20 mouse cellular contexts compared by ENCODE assay signal in the genomic region with DNA sequence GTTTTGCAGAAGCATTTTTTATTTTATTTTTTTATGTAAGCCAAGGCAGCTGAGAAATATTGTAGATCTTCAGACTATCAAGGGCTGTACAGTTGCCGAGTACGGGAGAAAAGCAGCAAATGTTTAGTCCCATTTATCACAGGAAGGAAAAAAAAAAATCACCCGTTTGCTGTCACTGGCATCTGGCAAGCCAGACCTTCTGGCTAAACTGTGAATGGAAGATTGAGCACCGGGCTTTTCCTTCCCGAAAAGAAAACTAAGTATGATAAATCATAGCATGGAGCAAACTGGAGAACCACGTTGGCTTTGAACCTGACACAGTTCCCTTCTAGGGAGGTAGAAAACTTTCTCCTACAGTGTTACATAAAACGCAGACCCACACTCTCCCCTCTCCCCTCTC.
DNase-seq lines count a peak whose midpoint lies in the region; ATAC-seq and TF ChIP-seq lines count a peak whose summit lies in the region.
"Had no signal": no experiment of that assay in that cellular context is flagged by ENCODE, and none has a peak within 500 bp of the region (broad histone marks: within the 10 kb centered on the region; RNA-seq: fewer than 3 reads in every experiment).

No protein-coding gene starts in this region.

- H3K4me1 ChIP-seq in intestine, embryonic 14.5 days (replicated peaks; ENCODE audit: control insufficient read depth, insufficient read depth, low read length), result no peaks in the 10 kb centered on the region; the same call in 1 of the 2 replicates
- H3K4me1 ChIP-seq in intestine, postnatal 0 days (replicated peaks; ENCODE audit: control insufficient read depth, insufficient read depth, low read length), result no peaks in the 10 kb centered on the region
- H3K4me1 ChIP-seq: limb, embryonic 15.5 days; liver, embryonic 15.5 days; stomach, embryonic 15.5 days had no signal

- TF ChIP-seq CTCF in intestine, postnatal 0 days (IDR thresholded peaks at IDR 0.05; ENCODE audit: low read depth), result no peak

- 27% methylated on average over 7 of the region's 7 CpGs for WGBS in intestine, embryonic 14.5 days
- 55% methylated on average over 7 of the region's 7 CpGs for WGBS in intestine, postnatal 0 days

- H3K4me3 ChIP-seq in intestine, embryonic 14.5 days (ENCODE audit: low read depth, low read length), result no peak overlapping the region
- H3K4me3 ChIP-seq in intestine, postnatal 0 days (ENCODE audit: low read depth, low read length), result no peak overlapping the region
- H3K4me3 ChIP-seq: embryonic facial prominence, embryonic 10.5 days; heart, embryonic 10.5 days; limb, embryonic 15.5 days; liver, embryonic 15.5 days; stomach, embryonic 15.5 days had no signal

- no peaks in the 10 kb centered on the region for H3K27me3 ChIP-seq in intestine, embryonic 14.5 days (replicated peaks; ENCODE audit: control insufficient read depth, insufficient read depth, low read length)
- no peaks in the 10 kb centered on the region for H3K27me3 ChIP-seq in intestine, postnatal 0 days (replicated peaks; ENCODE audit: control insufficient read depth, insufficient read depth, low read length)
- H3K27me3 ChIP-seq: limb, embryonic 15.5 days; liver, embryonic 15.5 days; Patski; stomach, embryonic 15.5 days had no signal

- peak; percentile 22 for DNase-seq in adrenal gland, postnatal 14 days
- DNase-seq in adrenal gland, postnatal 25 days, result no peak
- DNase-seq in intestine, embryonic 14.5 days (ENCODE audit: low spot score), result no peak
- peak; percentile 5 for DNase-seq in lung, postnatal 14 days
- no peak for DNase-seq in lung, postnatal 4 days
- DNase-seq in layer of hippocampus, adult 9-11 months, result peak; percentile 23
- no peak for DNase-seq in cerebellum, postnatal 14 days
- DNase-seq: adrenal gland, postnatal 36 days; cerebellum, adult 18-20 months; thymus, adult 2 months had no signal

- H3K27ac ChIP-seq in intestine, embryonic 14.5 days (ENCODE audit: low read depth), result no peak overlapping the region
- no peak overlapping the region for H3K27ac ChIP-seq in intestine, postnatal 0 days (ENCODE audit: low read depth, low read length)
- H3K27ac ChIP-seq: embryonic facial prominence, embryonic 10.5 days; heart, embryonic 10.5 days; limb, embryonic 15.5 days; liver, embryonic 15.5 days; stomach, embryonic 15.5 days had no signal

- H3K9me3 ChIP-seq in intestine, embryonic 14.5 days (ENCODE audit: control insufficient read depth, low read length), result no peaks in the 10 kb centered on the region
- H3K9me3 ChIP-seq in intestine, postnatal 0 days (ENCODE audit: control insufficient read depth), result no peaks in the 10 kb centered on the region
- H3K9me3 ChIP-seq: embryonic facial prominence, embryonic 10.5 days; heart, embryonic 10.5 days; limb, embryonic 15.5 days; liver, embryonic 15.5 days; stomach, embryonic 15.5 days had no signal

- 0 out of 2 replicates have a peak overlapping the region, but pooled peaks have one; percentile 1 for H3K4me2 ChIP-seq in intestine, embryonic 14.5 days (ENCODE audit: low read length)
- H3K4me2 ChIP-seq in intestine, postnatal 0 days (replicated peaks; ENCODE audit: low read depth), result no peak overlapping the region
- H3K4me2 ChIP-seq: limb, embryonic 15.5 days; liver, embryonic 15.5 days; stomach, embryonic 15.5 days had no signal

- no peaks in the 10 kb centered on the region for H3K36me3 ChIP-seq in intestine, embryonic 14.5 days (ENCODE audit: control insufficient read depth, insufficient read depth, low read length)
- H3K36me3 ChIP-seq in intestine, postnatal 0 days (ENCODE audit: control insufficient read depth, insufficient read depth), result no peaks in the 10 kb centered on the region
- H3K36me3 ChIP-seq: embryonic facial prominence, embryonic 10.5 days; heart, embryonic 10.5 days; limb, embryonic 15.5 days; liver, embryonic 15.5 days; stomach, embryonic 15.5 days had no signal

- H3K9ac ChIP-seq in intestine, embryonic 14.5 days (ENCODE audit: low read length), result no peak overlapping the region
- H3K9ac ChIP-seq in intestine, postnatal 0 days (ENCODE audit: low read depth, low read length), result no peak overlapping the region
- H3K9ac ChIP-seq: limb, embryonic 15.5 days; liver, embryonic 15.5 days; stomach, embryonic 15.5 days had no signal

- no peak for ATAC-seq in intestine, embryonic 14.5 days (replicated peaks; ENCODE audit: low FRiP score, low TSS enrichment, low read depth)
- no peak for ATAC-seq in intestine, postnatal 0 days
- ATAC-seq: CD4-positive, CD25-positive, alpha-beta regulatory T cell, adult 4 months; lung, postnatal 0 days; midbrain, embryonic 16.5 days; Patski had no signal

Comparison
In these comparisons a context has a peak if more than half of its experiments do, and no peak if none do; other contexts are left out.
1. DNase-seq: peak in adrenal gland, postnatal 14 days (single experiment), lung, postnatal 14 days (single experiment) and layer of hippocampus, adult 9-11 months (single experiment); none in adrenal gland, postnatal 25 days (single experiment), intestine, embryonic 14.5 days (single experiment), lung, postnatal 4 days (0 of 2) and cerebellum, postnatal 14 days (0 of 2).